16 mouse cellular contexts compared by ENCODE assay signal in genomic region chr12:56288548-56288947, GRCm38 (mm10). TPM values are rescaled to one million over a fixed set of nuclear protein-coding genes. Genes with fewer than 3 reads are reported as not detected.
DNase-seq lines count a peak whose midpoint lies in the region; ATAC-seq and TF ChIP-seq lines count a peak whose summit lies in the region.
"Had no signal": no experiment of that assay in that cellular context is flagged by ENCODE, and none has a peak within 500 bp of the region (broad histone marks: within the 10 kb centered on the region; RNA-seq: fewer than 3 reads in every experiment).

No protein-coding gene starts in this region.

- H3ac ChIP-seq in C2C12 (ENCODE audit: control insufficient read depth, insufficient read length, low read depth), result no peak overlapping the region

- no peaks in the 10 kb centered on the region for H3K4me1 ChIP-seq in lung, embryonic 15.5 days
- H3K4me1 ChIP-seq: forebrain, embryonic 12.5 days; heart, embryonic 12.5 days; hindbrain, embryonic 15.5 days; midbrain, embryonic 13.5 days; neural tube, embryonic 15.5 days had no signal

- no peaks in the 10 kb centered on the region for H3K36me3 ChIP-seq in C2C12 (ENCODE audit: control insufficient read depth, insufficient read depth)
- H3K36me3 ChIP-seq in lung, embryonic 15.5 days, result no peaks in the 10 kb centered on the region
- H3K36me3 ChIP-seq: forebrain, embryonic 12.5 days; heart, embryonic 12.5 days; hindbrain, embryonic 15.5 days; midbrain, embryonic 13.5 days; neural tube, embryonic 15.5 days had no signal

- peak overlapping the region; percentile 91 for H3K27ac ChIP-seq in lung, embryonic 15.5 days
- H3K27ac ChIP-seq: forebrain, embryonic 12.5 days; hindbrain, embryonic 15.5 days; midbrain, embryonic 13.5 days; neural tube, embryonic 15.5 days had no signal

- no peak overlapping the region for H3K4me2 ChIP-seq in lung, embryonic 15.5 days
- H3K4me2 ChIP-seq: forebrain, embryonic 12.5 days; heart, embryonic 12.5 days; hindbrain, embryonic 15.5 days; midbrain, embryonic 13.5 days; neural tube, embryonic 15.5 days had no signal

- WGBS in lung, embryonic 15.5 days, result 41% methylated on average over 3 of the region's 3 CpGs

- no peaks in the 10 kb centered on the region for H3K27me3 ChIP-seq in C2C12 (ENCODE audit: control insufficient read depth, insufficient read depth, insufficient read length)
- no peaks in the 10 kb centered on the region for H3K27me3 ChIP-seq in lung, embryonic 15.5 days
- H3K27me3 ChIP-seq: forebrain, embryonic 12.5 days; heart, embryonic 12.5 days; midbrain, embryonic 13.5 days had no signal

- H3K9me3 ChIP-seq in lung, embryonic 15.5 days, result no peaks in the 10 kb centered on the region
- H3K9me3 ChIP-seq: forebrain, embryonic 12.5 days; heart, embryonic 12.5 days; hindbrain, embryonic 15.5 days; midbrain, embryonic 13.5 days; neural tube, embryonic 15.5 days had no signal

- H3K79me3 ChIP-seq in C2C12 (ENCODE audit: low read depth), result no peaks in the 10 kb centered on the region

- no peak for TF ChIP-seq CTCF in C2C12 (IDR thresholded peaks at IDR 0.05; ENCODE audit: control insufficient read depth, insufficient read depth, insufficient read length)

- ATAC-seq in lung, embryonic 15.5 days (ENCODE audit: borderline replicate concordance, extremely low read depth, low FRiP score, low TSS enrichment), result peak; percentile 89
- ATAC-seq in megakaryocyte, adult 5-6 weeks (ENCODE audit: poor library complexity, severe bottlenecking), result 0 out of 2 replicates have a peak, but pooled peaks have one; percentile 30
- ATAC-seq: intestine, embryonic 16.5 days; liver, postnatal 0 days; midbrain, embryonic 13.5 days had no signal

- H3K79me2 ChIP-seq in C2C12 (ENCODE audit: control insufficient read depth, insufficient read depth), result no peaks in the 10 kb centered on the region

- no peak overlapping the region for H3K4me3 ChIP-seq in C2C12 (ENCODE audit: insufficient read depth, poor library complexity, severe bottlenecking)
- no peak overlapping the region for H3K4me3 ChIP-seq in lung, embryonic 15.5 days
- H3K4me3 ChIP-seq: forebrain, embryonic 12.5 days; heart, embryonic 12.5 days; hindbrain, embryonic 15.5 days; midbrain, embryonic 13.5 days; neural tube, embryonic 15.5 days had no signal

- peak; percentile 39 to 47 for DNase-seq in adrenal gland, adult (ENCODE audit: inconsistent age in 2 of 2, low spot score in 1 of 2)
- DNase-seq in adrenal gland, postnatal 14 days, result no peak
- DNase-seq in layer of hippocampus, postnatal 14 days (ENCODE audit: low spot score in 2 of 2), result no peak
- DNase-seq in cerebellum, postnatal 4 days (ENCODE audit: low spot score in 2 of 2), result no peak
- no peak for DNase-seq in heart, postnatal 4 days
- DNase-seq: cerebellum, postnatal 10 days; liver, postnatal 0 days had no signal

- H3K9ac ChIP-seq in lung, embryonic 15.5 days, result no peak overlapping the region
- H3K9ac ChIP-seq: forebrain, embryonic 12.5 days; heart, embryonic 12.5 days; hindbrain, embryonic 15.5 days; liver, postnatal 0 days; midbrain, embryonic 13.5 days; neural tube, embryonic 15.5 days had no signal

TF ChIP-seq in C2C12, 6 proteins besides CTCF, POLR2A, EP300 and RAD21:
- TF ChIP-seq CEBPB (IDR thresholded peaks at IDR 0.05; ENCODE audit: low read depth) (peak; percentile 57), USF1 (IDR thresholded peaks at IDR 0.05; ENCODE audit: low read depth) (no peak)

RNA-seq across cellular contexts. Expression of gene Mbip, which starts 57.1 kb away (rescaled TPM):
- 12.5 and 16.2 TPM in 2 replicates for total RNA-seq in adrenal gland, postnatal 14 days (2021)
- polyA plus RNA-seq in C2C12 (2012; fragmentation: generic; extraction: Trizol), result 4.6 TPM
- 183 and 192 TPM in 2 replicates for polyA plus RNA-seq in lung, embryonic 15.5 days (2015; fragmentation: Nextera tagmentation; extraction: Ambion mirVana)
- 22.8 and 25.7 TPM in 2 replicates for total RNA-seq in megakaryocyte, adult 5-6 weeks (2015)
- total RNA-seq in megakaryocyte, adult 5-6 weeks (2017), result 21.4 and 22.8 TPM in 2 replicates
- total RNA-seq in layer of hippocampus, postnatal 14 days (2021), result 10 to 100 TPM; 17.1 to 23.4 TPM
- total RNA-seq in heart, postnatal 4 days (2021), result 10 to 100 TPM; 13.3 TPM

Comparison
In these comparisons a context has a peak if more than half of its experiments do, and no peak if none do; other contexts are left out.
1. DNase-seq: peak in adrenal gland, adult (2 of 2); none in adrenal gland, postnatal 14 days (single experiment), layer of hippocampus, postnatal 14 days (0 of 2), cerebellum, postnatal 4 days (0 of 2) and heart, postnatal 4 days (single experiment).